Mouse (Mus musculus) adrenal gland, postnatal 10 days (tissue): Measurements from ENCODE around the gene Wdr1. TPM values are rescaled to one million over a fixed set of nuclear protein-coding genes. Genes with fewer than 3 reads are reported as not detected.

Experiments used
- DNase-seq: peaks from one replicate; pipeline ENCODE4 v3.0.0; 2021; ENCODE audit warnings: mixed read lengths
- total RNA-seq, 2 experiments: library from RNA; stranded (reverse); gene quantifications; 2 replicates each; pipeline ENCODE4 v1.2.3; 2021

The Wdr1 gene
- total RNA-seq, 2 experiments from 2014 or later = 118 to 136 TPM

DNA sequence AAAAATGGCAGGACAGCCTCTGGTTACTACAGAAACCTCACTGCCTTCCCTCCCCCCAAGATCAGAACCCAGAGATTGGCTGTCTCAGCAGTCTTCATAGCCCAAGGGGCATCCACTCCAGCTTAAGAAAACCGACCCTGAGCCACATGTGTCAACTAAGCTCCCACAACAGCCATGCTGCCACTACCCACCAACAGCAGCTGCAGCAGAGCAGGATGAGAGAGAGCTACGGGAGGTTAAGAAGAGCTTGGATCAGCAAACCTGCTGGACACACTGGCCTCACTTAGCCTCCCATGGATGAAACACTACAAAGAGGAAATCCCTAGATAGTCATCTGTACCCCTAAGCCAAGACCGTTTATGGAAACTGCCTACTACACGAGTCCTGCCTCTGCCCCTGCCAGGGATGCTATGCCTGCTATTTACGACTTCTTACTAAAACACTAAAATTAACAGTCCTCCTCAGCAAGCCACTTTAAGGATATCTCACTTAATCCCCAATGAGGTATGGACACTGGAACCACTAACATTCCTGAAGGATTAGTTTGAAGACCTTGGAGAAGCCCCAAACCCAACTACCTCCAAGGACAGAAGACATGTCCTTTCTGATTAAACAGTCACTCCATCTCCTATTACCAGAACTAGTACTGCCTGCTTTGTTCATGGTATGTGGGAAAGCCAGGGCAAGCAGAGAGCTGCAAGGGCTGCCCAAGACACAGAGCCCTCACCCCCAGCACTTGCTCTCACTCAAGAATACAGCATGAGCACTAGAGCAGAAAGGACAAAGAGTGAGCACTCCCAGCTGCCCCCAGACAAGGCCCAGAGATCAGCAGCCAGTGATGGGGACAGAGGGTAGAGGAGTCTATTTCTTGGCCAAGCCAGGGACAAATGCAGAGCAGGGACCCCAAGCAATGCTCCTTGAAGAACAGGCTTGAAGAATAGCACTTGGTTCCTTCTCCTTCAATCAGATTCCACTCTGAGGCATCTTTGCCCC, 18.3 kb downstream of the Wdr1 start:
- DNase-seq = no peak

DNA sequence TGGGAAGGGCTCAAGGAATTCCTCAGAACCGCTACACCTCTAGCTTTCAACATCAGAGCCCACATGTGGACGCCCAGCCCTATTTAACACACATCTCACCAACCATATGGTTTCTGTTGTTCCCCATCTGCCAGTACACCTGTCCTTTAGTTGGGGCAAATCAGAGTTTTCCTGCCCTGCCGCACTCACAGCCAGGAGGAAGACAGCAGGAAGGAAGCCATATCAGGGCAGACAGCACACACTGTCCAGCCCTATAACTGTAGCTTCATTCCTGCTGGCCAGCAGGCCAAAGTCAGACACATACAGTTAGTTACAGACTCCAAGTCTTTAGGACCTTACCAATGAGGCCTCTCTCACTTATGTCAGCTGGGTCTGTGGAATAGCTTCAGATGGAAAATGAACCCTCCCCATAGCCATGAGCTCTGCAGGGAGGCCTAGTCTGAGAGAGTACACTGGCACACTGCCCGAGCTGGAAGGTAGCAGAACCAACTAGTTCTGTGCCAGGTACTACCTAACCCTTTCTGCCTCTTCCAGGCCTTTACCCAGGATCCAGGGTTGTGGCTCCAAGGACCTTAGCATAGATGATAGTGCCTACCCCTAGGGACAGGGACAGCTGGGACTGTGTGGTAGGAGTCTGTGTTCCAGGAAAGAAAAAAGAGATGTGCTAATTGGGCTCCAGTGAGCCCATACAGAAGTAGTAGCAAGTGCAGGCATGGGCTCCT, 19.4 kb downstream of the Wdr1 start:
- peak; percentile 40 for DNase-seq

DNA sequence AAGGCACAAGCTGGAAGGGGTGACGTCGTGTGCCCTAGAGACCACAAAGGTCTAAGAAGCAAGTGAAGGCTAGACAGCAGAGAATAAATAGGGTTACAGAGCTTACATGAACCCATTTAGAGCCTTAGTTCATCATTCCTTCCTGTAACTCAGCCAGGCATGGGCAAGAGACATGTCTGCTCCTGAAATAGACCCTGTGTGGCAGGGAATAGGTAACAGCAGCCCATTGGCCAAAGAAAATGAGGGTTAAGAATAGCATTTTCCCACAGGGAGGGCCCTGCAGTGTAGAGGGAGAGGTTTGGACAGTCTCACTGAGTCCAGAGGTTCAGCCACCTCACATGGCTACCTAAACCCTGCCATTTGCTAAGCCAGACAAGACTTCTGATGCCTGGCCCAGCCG, 21.3 kb downstream of the Wdr1 start:
- no peak for DNase-seq

DNA sequence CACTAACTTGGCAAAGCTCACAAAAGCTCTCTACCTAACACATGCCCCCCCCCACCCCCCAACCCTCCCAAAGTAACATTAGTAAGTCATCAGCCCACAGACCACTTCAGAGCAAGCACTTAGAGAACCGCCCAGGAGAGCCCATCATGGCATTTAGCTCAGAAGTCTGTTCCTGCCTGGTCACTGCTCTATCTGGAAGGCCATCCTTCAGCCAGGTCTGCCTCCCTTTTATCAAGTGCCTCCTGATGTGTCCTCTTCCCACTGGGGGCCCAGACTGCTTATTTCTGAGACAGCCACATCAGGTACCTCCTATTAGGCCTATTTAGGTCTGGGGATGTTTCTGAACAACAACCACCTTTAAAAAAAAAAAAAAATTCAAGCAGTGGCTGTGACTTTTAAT, 22.1 kb downstream of the Wdr1 start:
- DNase-seq = no peak

DNA sequence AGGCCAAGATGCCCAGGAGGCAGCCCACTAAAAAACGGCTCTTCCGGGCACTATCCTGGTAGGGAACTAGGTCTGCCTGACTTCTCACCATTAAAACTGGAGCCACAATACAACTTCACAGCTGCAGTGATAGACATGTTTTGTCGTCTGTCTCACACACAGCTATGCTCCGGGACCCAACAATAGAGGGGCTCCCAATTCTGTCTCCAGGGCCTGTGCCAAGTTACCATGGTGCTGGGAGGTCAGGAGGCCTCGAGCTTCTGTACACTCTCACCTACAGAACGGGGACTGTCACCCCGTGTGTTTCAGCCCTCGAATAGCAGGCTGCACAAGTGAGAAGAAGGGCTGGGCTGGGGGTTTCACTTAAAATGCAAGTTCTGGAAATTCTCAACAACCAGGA, 24.5 kb downstream of the Wdr1 start:
- DNase-seq = no peak

DNA sequence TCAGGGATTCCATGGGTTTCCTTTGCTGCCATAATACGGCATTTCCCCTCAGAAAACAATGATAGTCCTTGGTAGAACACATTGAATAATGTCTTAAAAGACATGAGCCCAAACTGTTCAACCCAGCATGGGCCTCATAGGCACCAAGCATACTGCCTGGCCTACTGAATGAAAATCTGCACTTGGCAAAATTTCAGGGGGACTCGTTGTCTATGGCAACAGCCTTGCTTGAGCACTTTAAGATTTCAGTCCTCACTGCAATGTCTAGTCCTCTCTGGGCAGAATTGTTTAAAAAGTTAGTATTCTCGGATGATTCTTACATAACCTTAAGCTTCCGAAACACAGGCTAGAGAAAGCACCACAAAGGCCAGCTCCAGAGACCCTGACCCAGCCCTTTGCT, 25.2 kb downstream of the Wdr1 start:
- DNase-seq = no peak

DNA sequence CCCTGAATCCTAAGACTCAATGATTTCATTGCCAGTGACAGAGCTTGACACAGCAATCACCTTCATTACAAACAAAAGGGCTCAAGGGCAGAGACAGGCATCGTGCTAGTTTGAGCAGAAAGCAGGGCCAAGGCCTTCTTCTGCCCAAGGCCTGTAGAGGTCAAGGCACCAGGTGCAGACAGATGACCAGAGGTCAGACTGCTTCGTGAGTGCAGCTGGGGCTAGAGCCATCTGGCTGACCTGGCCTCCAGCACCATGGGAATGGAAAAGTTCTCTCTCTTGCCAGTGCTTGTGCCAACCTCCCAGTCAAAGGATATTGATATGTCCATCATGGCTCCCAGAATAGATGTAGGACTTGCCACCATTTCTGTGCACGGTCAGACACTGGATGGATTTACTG, 26.2 kb downstream of the Wdr1 start:
- DNase-seq = no peak

DNA sequence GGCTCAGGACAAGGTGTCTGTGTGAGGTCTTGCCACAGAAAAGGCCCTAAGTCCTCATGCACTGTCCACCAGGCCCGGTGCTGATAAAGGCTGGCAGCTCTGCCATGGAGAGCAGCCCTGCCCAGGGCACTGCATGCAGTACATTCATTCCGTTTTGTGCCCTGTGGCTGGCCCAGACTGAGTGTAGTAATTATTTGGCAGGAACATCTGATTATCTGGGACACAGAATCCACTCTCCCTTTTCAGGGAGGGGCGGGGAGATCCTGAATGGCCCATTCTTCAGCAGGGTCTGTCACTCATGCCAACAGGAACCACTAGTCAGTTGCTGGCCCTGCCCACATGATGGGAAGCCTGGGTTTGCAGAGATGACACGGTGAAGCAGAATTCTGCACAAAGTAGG, 30.9 kb downstream of the Wdr1 start:
- peak; percentile 39 for DNase-seq

DNA sequence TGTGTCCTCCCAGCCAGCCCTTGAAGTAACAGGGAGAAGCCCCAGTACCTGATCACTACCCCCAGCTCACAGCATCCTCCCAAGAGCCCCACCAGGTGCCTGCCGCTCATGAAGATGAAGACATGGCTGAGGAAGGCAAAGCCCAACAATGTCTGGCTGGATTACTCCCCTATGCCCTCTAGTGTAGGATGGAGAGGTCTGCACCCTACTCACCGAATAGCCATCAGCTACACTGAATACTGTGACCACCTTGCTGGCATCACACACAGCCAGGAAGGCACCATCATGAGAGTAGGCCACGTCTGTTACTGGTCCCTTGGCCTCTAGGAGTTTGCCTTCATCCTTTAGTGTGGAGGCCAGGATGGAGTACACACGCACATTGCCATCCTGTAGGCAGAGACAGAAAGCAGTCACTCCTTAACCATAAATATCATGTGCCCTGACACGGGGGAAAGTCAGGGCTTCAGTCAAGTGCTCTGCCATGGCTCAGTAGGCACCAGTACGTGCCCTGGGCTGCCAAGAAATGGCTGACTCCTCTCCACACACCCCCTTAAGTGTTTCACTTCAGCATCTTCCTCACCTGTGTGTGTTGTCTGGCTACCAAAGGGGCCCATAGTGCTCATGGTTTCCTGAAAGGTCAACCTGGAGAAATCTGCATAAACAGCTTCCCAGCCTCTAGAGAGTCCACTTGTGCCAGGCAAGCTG, 33.1 kb downstream of the Wdr1 start:
- no peak for DNase-seq

DNA sequence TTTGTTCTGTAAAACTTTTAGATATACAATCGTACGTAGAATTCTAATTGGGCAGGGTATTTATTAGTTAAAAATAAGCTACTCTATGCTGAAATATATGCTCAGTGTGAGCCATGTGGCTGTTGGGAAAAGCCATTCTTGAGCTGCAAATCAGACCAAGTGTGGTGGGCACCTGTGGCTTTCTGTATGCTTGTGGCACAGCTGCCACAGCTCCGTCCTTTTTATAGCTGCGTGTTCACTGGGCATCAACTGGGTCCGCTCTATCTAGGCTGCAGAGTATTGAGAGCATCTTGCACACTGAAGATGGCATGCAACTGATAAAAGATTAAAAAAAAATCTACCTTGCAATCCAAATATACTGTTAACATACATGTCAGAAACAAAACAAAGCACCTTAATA, 40.0 kb downstream of the Wdr1 start:
- no peak for DNase-seq

DNA sequence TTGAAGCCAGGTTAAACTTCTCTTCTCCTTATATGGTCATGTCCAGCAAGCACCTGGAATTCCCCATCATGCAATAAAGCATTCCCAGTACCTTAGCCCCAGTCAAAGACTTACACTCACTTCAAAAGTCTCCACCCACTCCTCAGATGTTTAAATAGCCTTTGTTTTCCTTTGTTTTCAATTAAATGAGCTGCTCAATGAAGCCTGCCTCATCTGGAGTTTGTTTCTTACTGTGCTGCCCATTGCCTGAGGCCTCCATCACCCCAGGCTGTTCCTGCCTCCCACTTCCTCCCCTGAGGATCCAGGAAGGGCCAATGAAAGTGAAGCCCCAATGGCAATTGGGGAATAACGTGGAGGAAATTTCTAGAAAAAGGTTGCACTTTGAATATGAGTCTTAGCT, 42.2 kb downstream of the Wdr1 start:
- DNase-seq = no peak

DNA sequence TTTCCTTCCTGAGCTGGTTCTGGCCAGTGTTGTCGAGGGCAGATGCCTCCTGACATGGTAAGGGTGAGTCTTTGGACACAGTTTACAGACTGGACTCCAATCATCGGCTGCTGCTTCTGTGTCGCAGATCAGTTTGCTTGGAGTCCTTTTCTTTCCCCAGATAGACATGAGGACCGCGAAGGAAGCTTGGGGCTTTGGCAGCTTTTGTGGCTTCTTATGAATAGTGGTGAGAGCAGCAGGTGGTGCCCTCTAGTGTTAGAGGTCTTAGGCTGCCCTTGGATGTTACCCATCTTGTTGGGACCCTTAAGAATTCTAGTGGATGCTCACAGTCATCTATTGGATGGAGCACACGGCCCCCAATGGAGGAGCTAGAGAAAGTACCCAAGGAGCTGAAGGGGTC, 46.8 kb downstream of the Wdr1 start:
- peak; percentile 48 for DNase-seq

DNA sequence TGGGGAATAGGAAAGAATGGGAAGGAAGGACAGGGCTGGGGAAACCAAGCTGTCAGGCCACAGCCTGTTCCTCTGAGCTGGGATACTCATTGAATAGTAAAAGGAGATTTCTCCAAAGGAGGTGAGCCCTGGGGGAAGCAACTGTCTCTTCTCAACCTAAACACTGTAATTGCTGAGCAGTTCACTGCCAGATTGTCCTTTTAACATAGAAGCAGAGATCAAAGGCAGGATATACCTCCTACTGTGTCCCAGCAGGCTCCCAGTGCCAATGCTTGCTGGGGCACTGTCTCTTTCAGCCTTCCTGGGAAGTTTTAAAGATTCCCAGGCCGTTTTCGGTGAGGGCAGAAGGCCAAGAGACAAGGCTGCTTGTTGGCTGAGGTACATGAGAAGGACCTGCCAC, 50.0 kb downstream of the Wdr1 start:
- DNase-seq = no peak

DNA sequence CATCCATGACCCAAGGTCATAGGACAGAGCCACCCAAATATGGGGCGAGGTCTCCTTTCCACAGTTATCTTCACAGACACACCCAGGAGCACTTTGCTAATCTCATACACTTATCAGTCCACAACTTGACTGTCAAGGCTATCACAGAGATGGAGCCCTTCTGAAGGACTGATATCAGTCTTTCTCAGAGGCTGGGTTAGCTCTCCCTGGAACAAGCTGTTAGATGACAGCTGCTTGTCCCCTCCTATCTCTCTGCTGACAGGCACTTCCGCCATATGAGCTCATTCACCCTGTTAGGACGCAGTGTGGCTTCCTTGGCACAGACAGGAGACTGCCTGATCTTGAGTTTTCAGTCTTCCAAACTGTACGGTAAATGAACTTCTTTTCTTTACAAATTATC, 53.5 kb downstream of the Wdr1 start:
- DNase-seq = no peak

DNA sequence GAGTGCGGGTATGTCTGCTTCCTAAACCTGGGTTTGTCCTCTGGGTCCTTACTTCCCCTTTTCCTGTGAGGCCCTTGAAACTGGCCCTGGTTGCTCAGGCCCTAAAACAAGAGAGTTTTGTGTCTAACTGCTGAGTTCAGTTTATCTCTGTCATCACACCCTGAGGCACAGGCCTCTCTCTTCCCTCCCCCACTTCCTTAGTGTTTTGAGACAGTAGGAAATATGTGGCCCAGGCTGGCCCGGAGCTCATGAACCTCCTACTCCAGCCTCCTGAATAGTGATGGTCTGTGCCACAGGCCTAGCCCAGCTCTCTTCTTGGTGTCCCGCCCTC, 57.6 kb downstream of the Wdr1 start:
- DNase-seq = no peak

DNA sequence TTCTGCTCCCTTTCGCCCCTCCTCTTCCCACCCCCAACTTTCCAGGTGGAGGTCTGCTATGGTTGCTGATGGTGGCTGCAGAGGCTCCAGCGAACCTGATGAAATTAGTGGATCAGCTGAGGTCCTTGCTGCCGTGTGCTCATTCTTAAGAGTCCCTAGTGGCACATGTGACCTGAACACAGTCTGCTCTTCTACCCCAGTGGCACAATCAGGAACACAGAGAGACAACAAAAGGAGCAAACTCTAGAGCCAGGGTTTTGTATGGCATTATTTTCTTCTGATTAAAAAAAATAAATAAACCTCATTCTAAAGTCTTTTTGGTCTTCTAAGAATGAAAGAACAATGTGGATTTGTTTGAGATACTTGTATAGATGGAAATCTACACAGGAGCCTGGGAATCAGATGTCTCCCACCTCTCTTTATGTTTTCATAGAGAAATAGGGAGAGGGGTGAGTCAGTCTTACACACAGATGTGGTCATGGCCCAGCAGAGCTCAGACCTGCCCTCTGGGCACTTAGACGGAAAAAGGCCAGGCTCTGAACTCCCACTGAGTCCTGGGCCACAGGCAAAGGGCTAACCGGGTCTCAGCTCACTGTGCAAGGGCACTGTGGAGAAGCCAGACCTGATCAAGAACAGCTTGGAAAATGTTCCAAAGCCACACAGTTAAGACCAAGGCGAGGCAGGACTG, 58.1 kb downstream of the Wdr1 start:
- DNase-seq = no peak

DNA sequence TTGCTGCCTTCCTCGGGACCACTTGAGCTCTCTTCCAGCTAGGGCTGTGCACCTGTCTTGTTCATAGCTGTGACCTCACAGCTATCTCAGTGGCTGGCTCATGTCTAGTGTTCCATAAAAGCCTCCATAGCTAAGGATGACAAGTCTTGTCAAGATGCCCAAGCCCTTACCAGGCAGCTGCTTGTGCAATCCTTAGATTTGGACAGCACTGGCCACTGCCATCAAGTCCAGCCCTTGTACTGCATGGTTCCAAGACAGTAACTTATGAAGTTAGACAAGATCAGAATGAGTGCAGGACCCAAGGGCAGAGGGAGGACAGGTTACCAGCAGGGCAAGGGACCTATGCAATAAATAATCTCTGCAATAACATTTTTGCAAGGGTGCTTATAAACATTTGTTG, 58.9 kb downstream of the Wdr1 start:
- DNase-seq = peak; percentile 42

DNA sequence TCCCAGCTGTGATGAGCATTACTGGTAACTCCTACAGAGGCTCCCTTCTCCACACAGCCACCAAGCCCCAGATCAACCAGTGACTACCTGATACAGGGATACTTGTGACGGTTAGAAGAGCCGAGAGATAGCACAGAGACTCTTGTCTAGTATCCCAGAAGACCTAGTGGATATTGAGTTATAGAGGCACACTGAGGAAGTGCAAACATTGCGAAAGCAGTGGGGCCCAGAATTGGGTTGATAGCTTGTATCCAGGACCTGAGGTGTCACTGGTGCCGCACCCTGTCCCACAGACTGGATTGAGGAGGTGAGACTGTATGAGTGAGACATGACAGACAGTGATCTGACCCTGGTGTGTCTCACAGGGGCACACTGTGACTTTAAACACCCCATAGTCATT, 60.0 kb downstream of the Wdr1 start, which contains the start of gene Slc2a9:
Gene Slc2a9 (minus strand): TSS at position 152 of the 400 bp plus-strand sequence.
- no peak for DNase-seq

DNA sequence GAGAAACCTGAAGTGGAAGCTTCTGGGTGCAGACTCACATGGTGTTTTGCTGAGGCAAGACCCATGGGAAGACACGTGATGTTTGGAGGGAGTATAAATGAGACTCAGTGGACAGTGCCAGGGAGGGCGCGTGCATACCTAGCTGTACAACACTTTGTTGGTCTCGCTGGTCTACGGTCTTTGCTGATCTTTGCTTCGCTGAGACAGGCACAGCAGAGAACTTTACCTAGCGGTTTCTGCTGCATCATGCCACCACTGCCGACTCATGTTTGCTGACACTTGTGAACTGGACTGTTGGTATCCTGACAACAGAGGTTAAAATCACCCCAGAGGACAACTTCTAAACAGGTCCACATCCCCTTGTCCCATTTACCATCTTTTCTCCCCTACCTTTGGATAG, 63.0 kb downstream of the Wdr1 start:
- no peak for DNase-seq

DNA sequence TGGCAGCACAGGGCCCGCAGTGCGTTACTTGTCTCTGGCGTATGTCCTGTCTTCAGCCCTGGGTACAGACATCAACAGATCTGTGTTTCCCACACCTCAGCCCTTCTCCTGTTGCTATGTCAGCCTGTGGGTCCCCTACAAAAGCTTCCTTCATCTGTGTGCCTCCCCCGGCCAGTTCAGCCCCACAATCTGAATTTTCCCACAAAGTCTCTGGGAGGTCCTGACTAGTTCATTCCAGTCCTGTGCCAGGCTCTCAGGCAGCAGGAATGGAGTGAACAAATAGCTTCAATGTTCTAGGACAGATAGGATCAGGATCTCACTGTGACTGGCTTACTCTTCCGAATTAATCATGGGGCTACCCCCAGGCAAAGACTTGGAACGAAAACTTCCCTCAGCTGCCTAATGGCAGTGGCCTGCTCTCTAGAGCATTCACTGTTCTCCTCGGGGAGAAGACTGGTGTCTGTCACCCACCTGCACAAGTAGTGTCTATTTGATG, 63.7 kb downstream of the Wdr1 start:
- DNase-seq = no peak

DNA sequence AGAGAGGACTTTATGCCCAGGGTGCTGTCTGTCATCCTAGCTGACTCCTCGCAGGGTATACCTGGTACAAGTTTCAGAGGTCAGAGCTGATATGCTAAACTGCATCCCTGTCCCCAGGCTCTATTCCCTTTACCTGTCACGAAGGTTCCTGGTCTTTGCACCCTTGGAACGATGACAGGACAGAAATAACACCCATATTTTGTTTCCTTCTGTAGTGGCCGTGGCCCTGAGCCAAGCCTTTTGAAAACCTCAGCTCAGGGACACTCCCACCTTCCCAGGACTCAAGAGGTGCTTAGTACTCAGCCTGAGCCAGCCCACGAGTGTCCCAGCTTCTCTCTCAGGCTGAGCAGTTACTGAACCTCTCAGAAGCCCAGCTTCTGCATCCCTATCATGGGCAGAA, 64.5 kb downstream of the Wdr1 start:
- DNase-seq = no peak

DNA sequence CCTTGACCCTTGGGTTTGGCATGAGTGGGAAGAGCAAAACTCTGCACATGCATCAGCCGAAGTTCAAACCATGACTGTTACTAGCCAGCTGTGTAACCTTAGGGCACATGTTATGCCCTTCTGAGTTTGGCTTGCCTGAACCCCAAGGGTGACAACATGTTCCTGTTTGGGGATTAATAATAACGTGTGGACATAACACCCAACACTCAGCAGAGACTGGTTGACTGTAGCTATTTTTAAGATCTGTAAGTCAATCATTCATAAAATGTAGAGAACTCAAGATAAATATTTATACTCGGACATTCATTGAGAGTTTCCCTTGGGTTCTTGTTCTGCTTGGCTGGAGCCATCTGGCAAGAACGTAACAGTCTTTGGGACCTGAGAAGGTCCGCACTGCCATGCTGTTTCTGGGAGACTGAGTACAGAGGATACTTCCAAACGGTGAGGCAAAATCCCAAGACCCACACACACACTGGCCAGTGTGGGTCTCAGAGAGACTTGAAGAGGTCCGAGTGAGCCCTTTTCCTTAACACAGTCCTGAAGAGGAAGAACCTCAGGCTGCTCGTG, 66.4 kb downstream of the Wdr1 start:
- no peak for DNase-seq
